Mouse (Mus musculus): ENCODE measurements at regions not wholly inside any gene's neighbourhood (a gene's known extent, or its start where the extent isn't known, plus 50 kb on each side); places are given as distances from the start of the nearest gene placed in this dataset.

GRCm38 (mm10) chr3:143017480-143017879, 135.7 kb upstream of the Pkn2 start:
- H3K9ac ChIP-seq = no peak overlapping the region
- no peaks in the 10 kb centered on the region for H3K36me3 ChIP-seq
- H3K9me3 ChIP-seq (replicated peaks) = no peaks in the 10 kb centered on the region

GRCm38 (mm10) chr3:143016758-143017157, 135.0 kb upstream of the Pkn2 start:
- H3K4me3 ChIP-seq (replicated peaks) = no peak overlapping the region
- no peak overlapping the region for H3K9ac ChIP-seq
- H3K36me3 ChIP-seq = no peaks in the 10 kb centered on the region
- no peaks in the 10 kb centered on the region for H3K27me3 ChIP-seq
- H3K4me1 ChIP-seq = no peaks in the 10 kb centered on the region
- no peak overlapping the region for H3K27ac ChIP-seq
- no peak for ATAC-seq (replicated peaks; ENCODE audit: low FRiP score)
- 85% methylated on average over 5 of the region's 5 CpGs for WGBS
- no peaks in the 10 kb centered on the region for H3K9me3 ChIP-seq (replicated peaks)
- H3K4me2 ChIP-seq = no peak overlapping the region

More at GRCm38 (mm10) chr3:143017480-143017879, 135.7 kb upstream of the Pkn2 start:
- Histone ChIP-seq H3K4me3 (replicated peaks) (no peak overlapping the region), H3K4me2 (no peak overlapping the region), H3K27me3 (no peaks in the 10 kb centered on the region), H3K27ac (no peak overlapping the region), H3K4me1 (no peaks in the 10 kb centered on the region)
- ATAC-seq (replicated peaks; ENCODE audit: low FRiP score) = no peak
- WGBS = 90% methylated on average over 4 of the region's 4 CpGs

- H3K36me3 ChIP-seq = no peaks in the 10 kb centered on the region
- WGBS = 75% methylated on average over 4 of the region's 4 CpGs
Measured at GRCm38 (mm10) chr3:143014421-143014820, 132.6 kb upstream of the Pkn2 start.

GRCm38 (mm10) chr3:143007047-143007446, 125.2 kb upstream of the Pkn2 start:
- Histone ChIP-seq H3K27me3 (no peaks in the 10 kb centered on the region), H3K4me1 (no peaks in the 10 kb centered on the region), H3K36me3 (no peaks in the 10 kb centered on the region), H3K9me3 (replicated peaks) (no peaks in the 10 kb centered on the region), H3K4me2 (no peak overlapping the region), H3K4me3 (replicated peaks) (no peak overlapping the region), H3K27ac (no peak overlapping the region), H3K9ac (no peak overlapping the region)
- WGBS = 78% methylated on average over 3 of the region's 3 CpGs
- no peak for ATAC-seq (replicated peaks; ENCODE audit: low FRiP score)

More at GRCm38 (mm10) chr3:143014421-143014820, 132.6 kb upstream of the Pkn2 start:
- Histone ChIP-seq H3K27ac (no peak overlapping the region), H3K27me3 (no peaks in the 10 kb centered on the region), H3K9me3 (replicated peaks) (no peaks in the 10 kb centered on the region), H3K4me3 (replicated peaks) (no peak overlapping the region), H3K4me2 (no peak overlapping the region), H3K4me1 (no peaks in the 10 kb centered on the region), H3K9ac (no peak overlapping the region)
- no peak for ATAC-seq (replicated peaks; ENCODE audit: low FRiP score)

GRCm38 (mm10) chr3:143001952-143002351, 120.1 kb upstream of the Pkn2 start:
- Histone ChIP-seq H3K36me3 (no peaks in the 10 kb centered on the region), H3K4me3 (replicated peaks) (no peak overlapping the region), H3K4me2 (no peak overlapping the region), H3K9me3 (replicated peaks) (no peaks in the 10 kb centered on the region), H3K4me1 (no peaks in the 10 kb centered on the region), H3K27me3 (no peaks in the 10 kb centered on the region), H3K9ac (no peak overlapping the region), H3K27ac (no peak overlapping the region)
- 80% methylated on average over 5 of the region's 5 CpGs for WGBS
- no peak for ATAC-seq (replicated peaks; ENCODE audit: low FRiP score)

- Histone ChIP-seq H3K4me3 (replicated peaks) (no peak overlapping the region), H3K9me3 (replicated peaks) (no peaks in the 10 kb centered on the region), H3K4me1 (no peaks in the 10 kb centered on the region), H3K27ac (no peak overlapping the region), H3K4me2 (no peak overlapping the region), H3K9ac (no peak overlapping the region), H3K27me3 (no peaks in the 10 kb centered on the region), H3K36me3 (no peaks in the 10 kb centered on the region)
- ATAC-seq (replicated peaks; ENCODE audit: low FRiP score) = no peak
- WGBS = 55% methylated on average over 3 of the region's 3 CpGs
Measured at GRCm38 (mm10) chr3:142995981-142996743, 114.4 kb upstream of the Pkn2 start.

GRCm38 (mm10) chr3:142984547-142984946, 102.7 kb upstream of the Pkn2 start:
- Histone ChIP-seq H3K27me3 (no peaks in the 10 kb centered on the region), H3K4me3 (replicated peaks) (no peak overlapping the region), H3K27ac (no peak overlapping the region), H3K4me2 (no peak overlapping the region), H3K9me3 (replicated peaks) (no peaks in the 10 kb centered on the region), H3K4me1 (no peaks in the 10 kb centered on the region), H3K36me3 (no peaks in the 10 kb centered on the region), H3K9ac (no peak overlapping the region)
- WGBS = 87% methylated on average over 5 of the region's 5 CpGs
- ATAC-seq (replicated peaks; ENCODE audit: low FRiP score) = no peak

- no peak for ATAC-seq (replicated peaks; ENCODE audit: low FRiP score)
- Histone ChIP-seq H3K27me3 (no peaks in the 10 kb centered on the region), H3K27ac (no peak overlapping the region), H3K9me3 (replicated peaks) (no peaks in the 10 kb centered on the region), H3K4me2 (no peak overlapping the region), H3K9ac (no peak overlapping the region), H3K4me1 (peaks cover 4% of the 10 kb centered on the region), H3K36me3 (no peaks in the 10 kb centered on the region), H3K4me3 (replicated peaks) (no peak overlapping the region)
- WGBS = 90% methylated on average over 3 of the region's 3 CpGs
Measured at GRCm38 (mm10) chr3:142981221-142981620, 99.4 kb upstream of the Pkn2 start.

- 15% methylated on average over 4 of the region's 4 CpGs for WGBS
- Histone ChIP-seq H3K36me3 (no peaks in the 10 kb centered on the region), H3K27ac (no peak overlapping the region), H3K4me3 (replicated peaks) (no peak overlapping the region), H3K4me2 (no peak overlapping the region), H3K4me1 (peaks cover 6% of the 10 kb centered on the region), H3K27me3 (no peaks in the 10 kb centered on the region), H3K9ac (no peak overlapping the region), H3K9me3 (replicated peaks) (no peaks in the 10 kb centered on the region)
- ATAC-seq (replicated peaks; ENCODE audit: low FRiP score) = no peak
Measured at GRCm38 (mm10) chr3:142979161-142979560, 97.4 kb upstream of the Pkn2 start.

- H3K9me3 ChIP-seq (replicated peaks) = no peaks in the 10 kb centered on the region
- no peaks in the 10 kb centered on the region for H3K27me3 ChIP-seq
- 94% methylated on average over 7 of the region's 7 CpGs for WGBS
Measured at GRCm38 (mm10) chr3:142976519-142977394, 95.0 kb upstream of the Pkn2 start.

GRCm38 (mm10) chr3:142975606-142976005, 93.8 kb upstream of the Pkn2 start:
- H3K36me3 ChIP-seq = no peaks in the 10 kb centered on the region
- no peaks in the 10 kb centered on the region for H3K27me3 ChIP-seq
- 80% methylated on average over 8 of the region's 8 CpGs for WGBS
- no peak overlapping the region for H3K4me3 ChIP-seq (replicated peaks)
- peaks cover 6% of the 10 kb centered on the region for H3K4me1 ChIP-seq
- ATAC-seq (replicated peaks; ENCODE audit: low FRiP score) = no peak
- no peak overlapping the region for H3K27ac ChIP-seq
- H3K4me2 ChIP-seq = no peak overlapping the region
- no peak overlapping the region for H3K9ac ChIP-seq
- H3K9me3 ChIP-seq (replicated peaks) = no peaks in the 10 kb centered on the region

More at GRCm38 (mm10) chr3:142976519-142977394, 95.0 kb upstream of the Pkn2 start:
- H3K4me2 ChIP-seq = no peak overlapping the region
- no peaks in the 10 kb centered on the region for H3K36me3 ChIP-seq
- no peak overlapping the region for H3K4me3 ChIP-seq (replicated peaks)
- ATAC-seq (replicated peaks; ENCODE audit: low FRiP score) = no peak
- H3K4me1 ChIP-seq = peaks cover 6% of the 10 kb centered on the region
- H3K27ac ChIP-seq = no peak overlapping the region
- H3K9ac ChIP-seq = no peak overlapping the region

- no peak for ATAC-seq (replicated peaks; ENCODE audit: low FRiP score)
- Histone ChIP-seq H3K4me2 (no peak overlapping the region), H3K27me3 (no peaks in the 10 kb centered on the region), H3K27ac (no peak overlapping the region), H3K4me3 (replicated peaks) (no peak overlapping the region), H3K4me1 (no peaks in the 10 kb centered on the region), H3K9ac (no peak overlapping the region), H3K9me3 (replicated peaks) (no peaks in the 10 kb centered on the region), H3K36me3 (no peaks in the 10 kb centered on the region)
- 38% methylated on average over 2 of the region's 2 CpGs for WGBS
Measured at GRCm38 (mm10) chr3:142969501-142969900, 87.7 kb upstream of the Pkn2 start.
